Mouse (Mus musculus): ENCODE results near the gene Gsto1. TPM values are rescaled to one million over a fixed set of nuclear protein-coding genes. Genes with fewer than 3 reads are reported as not detected.

Gsto1 gene
- total and polyA plus RNA-seq, 3 experiments, result 143 to 461 (median 190) TPM

GRCm38 (mm10) chr19:47857957-47858942 is 3.5 kb downstream of the Gsto1 start:
- Histone ChIP-seq H3K27me3 (ENCODE audit: control insufficient read depth in 1 of 2, insufficient read depth in 2 of 2, low read length in 2 of 2) (no peaks in the 10 kb centered on the region), H3K36me3 (ENCODE audit: control insufficient read depth in 1 of 2, insufficient read depth in 2 of 2, low read length in 2 of 2) (peaks cover 5 to 20% of the 10 kb centered on the region in 2 experiments), H3K79me2 (ENCODE audit: control insufficient read depth, insufficient read depth, low read length, poor library complexity) (peaks cover 10% of the 10 kb centered on the region), H3K4me3 (ENCODE audit: control insufficient read depth in 1 of 2, insufficient read depth in 1 of 2, low read depth in 2 of 2, low read length in 2 of 2) (no peak overlapping the region), H3K4me1 (ENCODE audit: control insufficient read depth in 1 of 2, insufficient read depth in 2 of 2, low read length in 2 of 2) (peaks cover 5 to 7% of the 10 kb centered on the region in 2 experiments; a peak in 3 of 4 replicates), H3K27ac (ENCODE audit: control insufficient read depth, low read depth, low read length) (no peak overlapping the region), H3K9me3 (replicated peaks; ENCODE audit: insufficient read depth, low read length) (no peaks in the 10 kb centered on the region), H3K9ac (ENCODE audit: control insufficient read depth, low read depth, low read length, poor library complexity, severe bottlenecking) (no peak overlapping the region)
- TF ChIP-seq TBP (IDR thresholded peaks at IDR 0.05; ENCODE audit: low read depth, low read length) (no peak), CTCF (IDR thresholded peaks at IDR 0.05 in 2 of 3, conservative IDR thresholded peaks at IDR 0.05 in 1 of 3; ENCODE audit: control insufficient read depth in 1 of 3, insufficient read depth in 1 of 3, low read depth in 2 of 3, low read length in 3 of 3, poor library complexity in 1 of 3, severe bottlenecking in 1 of 3) (no peak), SMC3 (IDR thresholded peaks at IDR 0.05; ENCODE audit: low read depth, low read length) (no peak), EP300 (IDR thresholded peaks at IDR 0.05; ENCODE audit: low read depth in 1 of 2, low read length in 2 of 2) (no peak), BHLHE40 (IDR thresholded peaks at IDR 0.05; ENCODE audit: borderline replicate concordance, low read depth, low read length) (no peak), MYB (IDR thresholded peaks at IDR 0.05; ENCODE audit: low read depth, low read length) (no peak), CHD2 (IDR thresholded peaks at IDR 0.05; ENCODE audit: low read length) (no peak), MAFK (IDR thresholded peaks at IDR 0.05; ENCODE audit: borderline replicate concordance, low read depth, low read length) (no peak), NRF1 (IDR thresholded peaks at IDR 0.05; ENCODE audit: insufficient read depth, low read depth, low read length, poor library complexity, severe bottlenecking) (no peak)
- no peak for DNase-seq (ENCODE audit: low read depth, low spot score)

DNA sequence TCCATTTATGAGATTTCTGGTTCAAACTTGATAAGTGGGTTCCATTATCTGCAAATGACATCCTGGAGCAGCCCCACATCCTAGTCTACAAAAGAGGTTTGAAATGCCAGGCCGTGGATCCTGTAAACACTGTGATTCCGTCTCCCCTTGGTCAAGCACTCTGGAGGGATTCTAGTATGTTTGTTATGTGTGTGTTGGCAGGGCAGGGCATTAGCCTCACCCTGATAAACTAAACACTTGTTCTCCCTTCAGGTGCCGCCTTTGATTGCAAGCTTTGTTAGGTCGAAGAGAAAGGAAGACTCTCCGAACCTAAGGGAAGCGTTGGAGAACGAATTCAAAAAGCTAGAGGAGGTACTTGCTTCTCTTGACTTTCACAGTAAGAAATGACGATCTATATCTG is 4.4 kb downstream of the Gsto1 start:
- DNase-seq (ENCODE audit: low read depth, low spot score), result no peak
- peaks cover 10% of the 10 kb centered on the region for H3K79me2 ChIP-seq (ENCODE audit: control insufficient read depth, insufficient read depth, low read length, poor library complexity)
- peaks cover 5 to 26% of the 10 kb centered on the region in 2 experiments for H3K36me3 ChIP-seq (ENCODE audit: control insufficient read depth in 1 of 2, insufficient read depth in 2 of 2, low read length in 2 of 2)
- H3K4me3 ChIP-seq (ENCODE audit: control insufficient read depth in 1 of 2, insufficient read depth in 1 of 2, low read depth in 2 of 2, low read length in 2 of 2), result no peak overlapping the region
- H3K9ac ChIP-seq (ENCODE audit: control insufficient read depth, low read depth, low read length, poor library complexity, severe bottlenecking), result no peak overlapping the region
- no peaks in the 10 kb centered on the region for H3K9me3 ChIP-seq (replicated peaks; ENCODE audit: insufficient read depth, low read length)
- TF ChIP-seq MYC (IDR thresholded peaks at IDR 0.05; ENCODE audit: low read depth, low read length) (no peak), UBTF (IDR thresholded peaks at IDR 0.05; ENCODE audit: borderline replicate concordance, insufficient read depth, low read depth, low read length) (no peak), GATA1 (IDR thresholded peaks at IDR 0.05; ENCODE audit: low read depth, low read length) (no peak), MYB (IDR thresholded peaks at IDR 0.05; ENCODE audit: low read depth, low read length) (no peak), MAFK (IDR thresholded peaks at IDR 0.05; ENCODE audit: borderline replicate concordance, low read depth, low read length) (no peak), SIN3A (IDR thresholded peaks at IDR 0.05; ENCODE audit: low read length) (no peak)
- no peaks in the 10 kb centered on the region for H3K27me3 ChIP-seq (ENCODE audit: control insufficient read depth in 1 of 2, insufficient read depth in 2 of 2, low read length in 2 of 2)
- no peak overlapping the region for H3K27ac ChIP-seq (ENCODE audit: control insufficient read depth, low read depth, low read length)
- H3K4me1 ChIP-seq (ENCODE audit: control insufficient read depth in 1 of 2, insufficient read depth in 2 of 2, low read length in 2 of 2), result peaks cover 5 to 7% of the 10 kb centered on the region in 2 experiments; a peak in 3 of 4 replicates
